Mouse (Mus musculus) right cerebral cortex, postnatal 14 days (tissue): ENCODE data around the gene Hnrnpul1.

Source experiments
- DNase-seq: peaks from one replicate; pipeline ENCODE4 v3.0.0; 2022

Hnrnpul1 gene

DNA sequence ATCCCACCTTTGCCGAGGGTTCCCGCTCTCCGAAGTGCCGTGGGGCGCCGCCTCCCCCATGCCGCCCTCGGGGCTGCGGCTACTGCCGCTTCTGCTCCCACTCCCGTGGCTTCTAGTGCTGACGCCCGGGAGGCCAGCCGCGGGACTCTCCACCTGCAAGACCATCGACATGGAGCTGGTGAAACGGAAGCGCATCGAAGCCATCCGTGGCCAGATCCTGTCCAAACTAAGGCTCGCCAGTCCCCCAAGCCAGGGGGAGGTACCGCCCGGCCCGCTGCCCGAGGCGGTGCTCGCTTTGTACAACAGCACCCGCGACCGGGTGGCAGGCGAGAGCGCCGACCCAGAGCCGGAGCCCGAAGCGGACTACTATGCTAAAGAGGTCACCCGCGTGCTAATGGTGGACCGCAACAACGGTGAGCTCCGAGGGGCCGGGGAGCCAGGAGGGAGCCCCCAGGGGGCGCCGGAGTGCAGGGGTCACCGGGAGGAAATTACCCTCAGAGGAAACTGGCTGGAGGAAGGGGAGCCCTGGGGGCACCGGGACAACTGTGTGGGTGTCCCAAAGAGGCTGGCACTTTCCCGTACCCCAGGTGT lies 66.7 kb downstream of the Hnrnpul1 start:
- no peak for DNase-seq

DNA sequence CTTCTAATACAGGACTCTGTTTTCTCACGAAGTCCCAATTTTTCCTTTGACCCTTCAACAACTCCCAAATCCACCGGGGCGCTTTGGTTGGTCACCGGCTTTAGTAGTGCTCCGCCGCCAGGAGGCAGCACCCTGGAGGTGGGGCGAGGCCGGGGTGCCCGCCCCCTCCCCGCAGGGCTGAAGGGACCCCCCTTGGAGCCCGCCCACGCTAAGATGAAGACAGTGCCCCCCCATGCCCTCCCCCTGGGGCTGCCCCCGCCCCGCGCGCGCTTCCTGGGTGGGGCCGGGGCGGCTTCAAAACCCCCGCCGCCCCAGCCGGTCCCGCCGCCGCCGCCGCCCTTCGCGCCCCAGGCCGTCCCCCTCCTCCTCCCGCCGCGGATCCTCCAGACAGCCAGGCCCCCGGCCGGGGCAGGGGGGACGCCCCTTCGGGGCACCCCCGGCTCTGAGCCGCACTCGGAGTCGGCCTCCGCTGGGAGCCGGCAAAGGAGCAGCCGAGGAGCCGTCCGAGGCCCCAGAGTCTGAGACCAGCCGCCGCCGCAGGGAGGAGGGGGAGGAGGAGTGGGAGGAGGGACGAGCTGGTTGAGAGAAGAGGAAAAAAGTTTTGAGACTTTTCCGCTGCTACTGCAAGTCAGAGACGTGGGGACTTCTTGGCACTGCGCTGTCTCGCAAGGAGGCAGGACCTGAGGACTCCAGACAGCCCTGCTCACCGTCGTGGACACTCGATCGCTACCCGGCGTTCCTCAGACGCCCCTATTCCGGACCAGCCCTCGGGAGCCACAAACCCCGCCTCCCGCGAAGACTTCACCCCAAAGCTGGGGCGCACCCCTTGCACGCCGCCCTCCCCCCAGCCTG lies 67.7 kb downstream of the Hnrnpul1 start, which contains the start of gene Tgfb1:
Gene Tgfb1, plus strand, starts transcription at position 323 of the 852 bp plus-strand sequence.
- DNase-seq = no peak

DNA sequence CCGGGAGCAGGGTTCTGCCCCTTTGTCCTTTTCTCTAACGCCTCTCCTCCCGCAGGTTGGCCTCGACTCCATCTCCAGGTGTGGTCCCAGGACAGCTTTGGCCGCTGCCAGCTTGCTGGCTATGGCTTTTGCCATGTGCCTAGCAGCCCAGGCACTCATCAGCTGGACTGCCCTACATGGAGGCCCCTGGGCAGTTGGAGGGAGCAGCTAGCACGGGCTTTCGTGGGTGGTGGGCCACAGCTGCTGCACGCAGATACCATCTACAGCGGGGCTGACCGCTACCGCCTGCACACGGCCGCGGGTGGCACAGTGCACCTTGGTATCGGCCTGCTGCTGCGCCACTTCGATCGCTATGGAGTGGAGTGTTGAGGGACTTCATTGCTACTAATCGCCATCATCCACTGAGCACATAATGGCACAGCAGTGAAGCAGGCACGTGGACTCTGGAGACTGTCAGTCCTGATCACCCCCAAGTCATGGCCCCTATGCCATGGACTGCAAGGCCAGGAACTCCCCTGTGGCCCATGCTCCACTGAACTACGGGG lies 68.6 kb downstream of the Hnrnpul1 start:
- no peak for DNase-seq

DNA sequence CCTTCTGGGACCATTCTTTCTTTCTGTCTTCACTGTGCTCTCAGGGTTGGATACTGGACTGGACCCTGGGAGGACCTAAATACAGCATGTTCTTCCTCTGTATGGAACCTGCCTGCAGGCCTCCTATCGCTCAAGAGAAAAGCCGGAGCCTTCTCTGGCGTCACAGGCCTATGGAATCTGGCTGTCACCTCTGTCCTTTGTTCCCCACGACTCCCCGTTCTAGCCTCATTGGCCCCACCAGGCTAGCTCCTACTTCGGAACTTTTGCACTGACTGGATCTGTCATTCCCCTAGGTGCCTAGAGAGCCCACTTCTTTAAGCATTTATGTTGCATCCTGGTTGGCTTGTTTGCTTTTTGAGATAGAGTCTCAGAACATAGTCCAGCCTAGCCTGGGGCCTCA lies 69.9 kb downstream of the Hnrnpul1 start:
- no peak for DNase-seq

DNA sequence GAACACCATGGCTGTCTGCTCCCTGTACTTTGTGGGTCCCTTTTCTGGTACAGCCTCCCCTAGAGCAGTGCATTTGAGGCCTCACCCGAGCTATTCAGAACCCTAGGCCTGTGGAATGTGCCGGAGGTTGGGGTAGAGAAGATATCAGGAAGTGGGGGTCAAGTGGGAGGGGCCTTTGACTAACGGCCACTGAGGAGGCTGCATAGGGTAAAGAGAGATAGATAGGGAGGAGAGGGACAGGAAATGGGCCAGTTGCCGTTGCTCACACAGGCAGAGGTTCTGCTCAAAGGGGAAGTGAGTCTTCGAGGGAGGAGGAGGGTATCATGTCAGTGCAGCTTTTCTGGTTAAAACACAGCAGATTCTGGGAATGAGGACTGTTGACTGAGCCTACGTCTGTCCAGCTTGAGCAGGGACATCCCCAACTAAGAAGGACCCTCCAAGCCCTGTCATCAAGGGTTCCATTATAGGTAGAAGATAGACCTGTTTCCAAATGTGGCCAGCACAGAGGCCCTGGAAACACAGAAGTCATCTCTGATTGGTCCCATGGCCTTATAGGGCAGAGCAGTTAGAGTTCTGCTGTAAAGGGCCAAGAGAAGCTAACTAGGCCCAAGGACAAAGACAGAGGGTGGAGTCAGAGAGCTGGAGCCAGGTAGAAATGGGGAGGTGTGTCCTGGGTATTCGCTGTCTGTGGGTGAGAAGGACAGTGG lies 70.9 kb downstream of the Hnrnpul1 start:
- no peak for DNase-seq

DNA sequence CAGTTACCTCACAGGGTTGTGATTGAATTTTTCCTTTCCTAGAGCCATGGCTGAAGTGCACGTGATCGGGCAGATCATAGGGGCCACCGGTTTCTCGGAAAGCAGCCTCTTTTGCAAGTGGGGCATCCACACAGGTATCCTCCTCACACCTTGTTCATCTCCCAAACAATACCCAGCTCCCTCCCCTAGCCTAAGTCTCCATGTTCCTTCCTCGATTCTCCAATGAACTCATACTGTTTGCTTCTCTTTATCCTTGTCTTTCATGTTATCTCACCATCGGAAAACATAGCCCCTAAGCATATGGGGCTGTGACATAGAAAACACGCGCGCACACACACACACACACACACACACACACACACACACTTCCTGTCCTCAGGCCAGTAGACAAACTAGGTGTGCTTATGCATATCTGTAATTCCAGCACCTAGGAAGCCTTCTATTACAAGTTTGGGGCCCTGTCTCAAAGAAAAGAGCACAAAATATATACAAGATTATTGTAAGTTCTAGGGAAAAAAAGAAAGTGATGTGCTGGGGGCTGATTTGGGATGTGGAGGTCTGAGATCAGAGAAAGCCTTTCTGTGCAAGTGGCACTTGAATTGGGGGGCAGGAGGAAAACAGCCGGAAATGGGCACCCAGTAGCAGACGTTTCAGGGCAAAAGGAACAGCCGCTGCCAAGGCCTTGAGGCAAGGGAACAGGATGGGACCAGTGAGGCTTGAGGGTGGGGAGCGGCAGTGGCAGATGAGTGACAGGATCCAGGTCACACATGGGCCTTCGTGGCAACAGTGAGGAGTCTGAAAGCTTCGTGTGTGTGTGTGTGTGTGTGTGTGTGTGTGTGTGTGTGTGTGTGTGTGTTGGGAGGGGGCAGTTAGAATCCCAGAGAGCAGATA lies 73.0 kb downstream of the Hnrnpul1 start:
- no peak for DNase-seq

DNA sequence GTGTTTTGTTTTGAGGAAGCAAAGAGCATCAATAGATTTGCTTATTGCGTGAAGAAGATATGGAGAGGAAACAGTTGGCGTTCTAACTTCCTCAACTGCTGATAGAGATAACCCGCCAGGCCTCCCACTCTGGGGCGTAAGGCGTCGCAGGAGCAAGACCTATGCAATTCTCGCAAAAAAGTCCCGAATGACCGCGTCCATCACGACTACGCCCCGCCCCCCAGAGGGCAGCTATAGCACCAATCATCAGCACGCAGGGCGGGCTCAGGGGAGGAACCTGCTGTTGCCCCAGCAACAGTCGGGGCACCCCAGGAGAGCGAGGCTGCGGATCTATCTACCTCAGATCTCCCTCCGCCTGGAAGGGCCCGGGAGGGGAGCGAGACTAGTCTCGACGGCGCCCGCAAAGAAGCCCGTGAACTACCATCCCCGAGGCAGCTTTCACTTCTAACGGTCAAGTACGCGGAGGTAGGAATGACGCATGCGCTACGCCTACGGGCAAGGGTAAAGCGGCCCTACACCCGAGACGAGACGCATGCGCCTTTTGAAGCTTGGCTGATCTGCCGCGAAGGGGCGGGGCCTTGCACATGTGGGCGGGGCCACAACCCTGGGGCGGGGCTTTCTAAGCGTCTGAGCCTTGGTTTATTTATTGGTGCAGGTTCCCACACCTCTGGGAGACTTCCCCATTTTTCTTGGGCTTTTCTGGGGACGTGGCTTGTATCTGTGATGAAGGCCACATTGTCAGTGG lies 73.9 kb downstream of the Hnrnpul1 start, which contains the start of gene B9d2:
Gene B9d2, plus strand, starts transcription at position 267 of the 745 bp plus-strand sequence.
- DNase-seq = peak; percentile 91

DNA sequence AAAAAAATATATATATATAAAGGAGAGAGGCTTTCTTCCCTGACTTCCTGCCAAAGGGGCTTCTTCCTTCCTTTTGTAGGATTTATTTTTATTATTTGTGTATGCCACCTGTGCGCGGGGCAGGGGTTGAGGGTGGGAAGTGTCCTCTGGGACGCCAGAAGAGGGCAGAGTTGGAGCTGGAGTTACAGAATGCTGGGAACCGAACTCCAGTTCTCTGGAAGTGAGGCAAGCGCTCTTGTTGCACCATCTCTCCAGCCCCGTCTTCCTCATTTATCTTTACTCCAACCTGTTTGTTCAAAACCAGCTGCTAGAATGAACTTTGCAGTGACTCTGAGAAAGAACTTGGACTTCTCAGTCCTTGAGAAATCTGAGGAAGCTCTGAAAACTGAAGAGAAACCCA lies 74.6 kb downstream of the Hnrnpul1 start:
- no peak for DNase-seq

DNA sequence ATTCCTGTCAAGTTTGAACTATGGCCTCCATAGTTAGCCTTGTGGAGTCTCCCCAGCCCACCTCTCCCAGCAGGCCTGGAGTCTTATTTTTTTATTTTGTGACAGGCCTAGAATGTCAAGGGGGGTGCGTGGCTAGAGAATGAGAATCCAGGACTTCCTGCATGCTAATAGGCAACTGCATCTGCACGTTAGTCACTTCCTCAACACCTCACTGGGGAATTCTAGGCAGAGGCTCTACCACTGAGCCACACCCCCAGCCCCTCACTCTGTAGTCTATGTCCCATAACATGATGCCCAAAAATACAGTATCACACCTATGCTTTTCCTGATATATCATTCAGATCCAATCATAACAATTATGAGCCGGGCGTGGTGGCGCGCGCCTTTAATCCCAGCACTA lies 77.5 kb downstream of the Hnrnpul1 start:
- DNase-seq = no peak

DNA sequence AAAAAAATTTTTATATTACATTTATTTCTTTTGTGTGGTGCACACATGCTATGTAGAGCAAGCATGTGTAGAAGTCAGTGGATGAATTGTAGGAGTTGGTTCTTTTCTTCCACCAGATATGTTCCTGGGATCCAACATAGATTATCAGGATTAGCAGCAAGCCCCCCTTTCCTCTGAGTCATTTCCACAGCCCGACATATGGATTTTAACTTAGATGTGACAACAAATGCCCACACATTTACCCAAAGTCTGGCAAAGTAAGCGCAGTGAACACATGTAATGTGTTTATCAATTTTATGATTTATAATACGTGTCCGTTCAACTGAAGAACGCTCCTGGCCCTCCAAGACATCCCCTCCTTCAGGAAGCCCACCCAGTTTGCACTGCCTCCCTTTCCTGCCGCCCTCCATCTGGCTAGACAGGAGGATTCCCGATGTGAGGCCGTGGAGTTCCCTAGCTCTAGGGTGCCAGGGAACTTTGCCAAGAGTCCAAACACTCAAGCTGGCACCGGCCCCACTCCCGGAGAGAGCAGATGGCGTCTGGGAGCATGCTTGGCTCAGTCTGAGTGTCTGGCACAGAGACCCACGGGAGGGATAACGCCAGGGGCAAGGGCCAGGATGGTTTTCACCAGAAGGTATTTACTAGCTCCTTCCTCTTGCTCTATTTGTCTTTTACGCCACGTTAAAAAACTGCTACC lies 78.3 kb downstream of the Hnrnpul1 start:
- peak; percentile 94 for DNase-seq

DNA sequence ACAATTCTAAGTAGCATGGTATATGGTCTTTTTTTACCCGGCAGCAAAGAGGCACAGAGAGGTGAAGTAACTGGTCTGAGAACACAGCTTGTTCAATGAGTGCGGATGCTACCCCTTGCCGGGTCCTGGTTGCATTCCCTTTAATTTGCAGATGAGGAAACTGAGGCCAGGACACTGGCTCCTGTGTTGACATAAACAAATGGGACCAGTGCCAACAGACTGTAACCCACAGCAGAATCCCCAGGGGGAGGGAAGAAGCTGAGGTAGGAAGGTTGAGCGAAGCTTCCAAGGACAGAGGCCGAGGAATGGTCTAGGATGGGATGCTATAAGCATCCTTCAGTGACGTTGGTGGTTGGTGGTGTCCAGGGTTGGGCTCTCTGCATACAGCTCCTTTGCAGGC lies 79.2 kb downstream of the Hnrnpul1 start:
- no peak for DNase-seq

DNA sequence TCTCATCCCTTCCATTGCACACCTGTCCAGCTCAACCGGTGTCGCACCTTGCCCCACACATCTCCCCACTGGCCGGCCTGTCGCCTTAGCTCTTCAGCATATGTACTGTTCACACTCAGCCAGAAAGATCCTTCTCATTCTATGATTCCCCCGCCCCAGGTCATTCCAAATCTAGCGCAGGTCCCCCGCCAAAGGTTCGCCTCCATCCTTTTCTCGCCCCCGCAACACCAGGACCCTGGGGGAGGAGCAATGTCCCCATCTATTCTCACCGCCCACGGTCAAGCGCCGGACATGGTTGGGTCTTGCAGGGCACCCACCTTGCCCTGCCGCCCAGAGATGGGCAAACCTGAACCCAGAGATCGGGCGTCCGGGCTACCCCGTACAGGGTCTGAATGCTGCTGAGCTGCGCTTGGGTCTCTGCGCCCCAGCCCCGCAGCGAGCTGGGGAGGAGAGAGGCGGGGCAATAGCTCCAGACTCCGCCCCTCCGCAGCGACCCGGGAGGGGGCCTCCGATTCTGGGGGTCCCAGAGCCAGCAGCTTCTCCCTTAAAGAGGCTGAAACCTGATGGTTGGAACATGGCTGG lies 79.7 kb downstream of the Hnrnpul1 start, which contains the start of gene Tmem91:
Gene Tmem91, minus strand, starts transcription at position 448 of the 582 bp plus-strand sequence.
- no peak for DNase-seq

DNA sequence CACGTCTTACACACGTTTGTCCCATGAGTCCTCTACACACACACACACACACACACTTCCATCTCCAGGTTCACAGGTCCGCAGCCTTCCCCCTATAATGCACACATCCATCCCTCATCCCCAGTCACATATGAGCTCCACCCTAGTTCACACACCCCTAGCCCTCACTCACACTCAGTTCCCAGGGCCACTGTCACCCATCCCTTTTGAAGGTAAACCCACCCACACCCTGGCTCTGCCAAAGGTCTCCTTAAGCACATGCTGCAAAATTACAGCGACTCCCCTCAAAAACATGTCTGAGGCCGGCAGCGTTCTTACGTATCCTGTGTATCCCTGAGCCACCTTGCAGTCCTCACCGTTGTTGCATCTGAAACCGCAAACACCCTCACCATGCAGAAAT lies 80.3 kb downstream of the Hnrnpul1 start:
- no peak for DNase-seq

DNA sequence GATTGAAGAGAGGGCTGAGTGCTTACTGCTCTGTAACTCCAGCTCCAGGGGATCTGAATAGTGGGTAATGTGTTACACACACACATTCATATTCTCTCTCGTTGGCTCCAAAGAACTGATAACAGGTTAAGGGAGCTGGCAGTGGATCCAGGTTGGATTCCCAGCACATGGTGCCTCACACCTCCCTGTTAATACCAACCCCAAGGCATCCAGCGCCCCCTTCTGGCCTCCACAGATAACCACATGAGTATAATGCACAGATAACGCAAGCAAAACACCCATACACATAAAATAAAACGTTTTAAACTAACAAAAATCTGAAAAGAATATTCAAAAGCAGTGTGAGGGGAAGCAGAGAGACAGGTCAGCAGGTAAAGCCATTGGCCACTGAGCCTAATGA lies 82.1 kb downstream of the Hnrnpul1 start:
- DNase-seq = no peak

DNA sequence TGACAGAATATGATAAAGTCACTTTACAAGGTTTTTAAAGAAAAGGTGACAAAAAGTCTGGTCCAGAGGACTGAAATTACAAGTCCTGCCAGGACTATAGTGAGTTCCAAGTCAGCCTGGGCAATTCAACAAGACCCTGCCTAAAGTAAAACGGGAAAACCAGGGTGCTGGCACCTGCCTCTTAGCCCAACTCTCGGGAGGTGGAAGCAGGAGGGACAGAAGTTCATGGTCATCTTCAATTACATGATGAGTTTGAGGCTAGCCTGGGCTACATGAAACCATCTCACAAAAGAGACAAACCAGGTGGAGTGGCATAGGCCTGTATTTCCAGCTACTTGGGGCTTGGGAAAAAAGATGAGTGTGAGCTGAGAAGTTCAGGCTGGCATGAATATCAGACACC lies 82.9 kb downstream of the Hnrnpul1 start:
- DNase-seq = no peak
